Mouse (Mus musculus) liver, adult 2 months (tissue): Measurements from ENCODE around the gene Ube2v1. TPM values are rescaled to one million over a fixed set of nuclear protein-coding genes. Genes with fewer than 3 reads are reported as not detected.
A peak's percentile ranks its signal among the peaks of the same experiment; 100 is the strongest.

ENCODE experiments used
- DNase-seq: peaks from one replicate; pipeline ENCODE4 v3.0.0-alpha.2; 2011; ENCODE audit warnings: low read depth, low spot score; ENCODE audit errors: extremely low read depth
- H3K27ac ChIP-seq: fragments of 200-500 bp; replicated peaks from 2 replicates; pipeline ENCODE4 v1.5.1; 2012; ENCODE audit warnings: low read depth, mild to moderate bottlenecking, control low read depth, inconsistent platforms, low read length; ENCODE audit not compliant: insufficient read depth
- H3K27me3 ChIP-seq: fragments of 200-500 bp; 2 replicates; pipeline ENCODE4 v1.6.1; 2012; ENCODE audit warnings: mild to moderate bottlenecking, moderate library complexity, low read length, inconsistent platforms; ENCODE audit not compliant: control insufficient read depth, insufficient read depth
- H3K36me3 ChIP-seq: fragments of 200-500 bp; 2 replicates; pipeline ENCODE4 v1.6.1; 2012; ENCODE audit warnings: low read length, inconsistent platforms; ENCODE audit not compliant: control insufficient read depth, insufficient read depth
- H3K4me1 ChIP-seq: fragments of 200-500 bp; 2 replicates; pipeline ENCODE4 v1.6.1; 2011; ENCODE audit warnings: low read length; ENCODE audit not compliant: control insufficient read depth, insufficient read depth
- H3K4me3 ChIP-seq: fragments of 200-500 bp; 2 replicates; pipeline ENCODE4 v1.5.1; 2011; ENCODE audit warnings: low read depth, mild to moderate bottlenecking, control low read depth, low read length, moderate library complexity; ENCODE audit not compliant: insufficient read depth
- H3K79me2 ChIP-seq: fragments of 200-500 bp; 2 replicates; pipeline ENCODE4 v1.6.1; 2012; ENCODE audit warnings: inconsistent platforms, mild to moderate bottlenecking, low read length, moderate library complexity; ENCODE audit not compliant: control insufficient read depth, insufficient read depth
- H3K9ac ChIP-seq: fragments of 200-500 bp; 2 replicates; pipeline ENCODE4 v1.6.1; 2012; ENCODE audit warnings: low read depth, mild to moderate bottlenecking, control low read depth, inconsistent platforms, low read length
- CTCF ChIP-seq: fragments of 200-500 bp; IDR thresholded peaks from 2 replicates; pipeline ENCODE4 v1.5.1; 2011; ENCODE audit warnings: low read depth, low read length, control low read depth
- POLR2A ChIP-seq: fragments of 200-500 bp; IDR thresholded peaks from 2 replicates; pipeline ENCODE4 v1.6.1; 2011; ENCODE audit warnings: low read length, control low read depth; ENCODE audit not compliant: insufficient read depth; ENCODE audit errors: extremely low read depth
- WGBS: fragments of 180-500 bp; shearing (Covaris S2); methylation state at CpG from one replicate; pipeline ENCODE4 v1.1.7; 2018; 5-methylcytosine and 5-hydroxymethylcytosine counted together
- polyA plus RNA-seq: library from polyadenylated mRNA; depleted of rRNA; stranded (reverse); fragments of >200 nt; gene quantifications from 2 replicates; pipeline ENCODE4 v1.2.3, GENCODE M21; 2012
- total RNA-seq: library from RNA; depleted of rRNA; stranded (reverse); fragments of >200 nt; gene quantifications from 2 replicates; pipeline ENCODE4 v1.2.3, GENCODE M21; 2014

Ube2v1 gene
- total and polyA plus RNA-seq, 2 experiments = 26.2 to 75.2 TPM

GRCm38 (mm10) chr2:167657973-167658372 is 26.1 kb upstream of the Ube2v1 start:
- peaks cover 40% of the 10 kb centered on the region for H3K4me1 ChIP-seq
- 63% methylated on average over 4 of the region's 4 CpGs for WGBS
- peaks cover 11% of the 10 kb centered on the region for H3K79me2 ChIP-seq
- no peak overlapping the region for H3K4me3 ChIP-seq
- no peak overlapping the region for H3K9ac ChIP-seq
- no peak for TF ChIP-seq CTCF
- H3K36me3 ChIP-seq = no peaks in the 10 kb centered on the region
- DNase-seq = peak; percentile 96
- H3K27me3 ChIP-seq = no peaks in the 10 kb centered on the region
- 0 out of 2 replicates have a peak overlapping the region, but pooled peaks have one; percentile 3 for H3K27ac ChIP-seq

- Histone ChIP-seq H3K27ac (peak overlapping the region; percentile 48), H3K9ac (peak overlapping the region; percentile 49), H3K4me3 (peak overlapping the region; percentile 46), H3K4me1 (peaks cover 41% of the 10 kb centered on the region), H3K79me2 (peaks cover 14% of the 10 kb centered on the region), H3K36me3 (no peaks in the 10 kb centered on the region), H3K27me3 (no peaks in the 10 kb centered on the region)
- TF ChIP-seq POLR2A = no peak
- no peak for TF ChIP-seq CTCF
- DNase-seq = peak; percentile 86
- 72% methylated on average over 16 of the region's 16 CpGs for WGBS
Observed at GRCm38 (mm10) chr2:167656629-167657478, 25.0 kb upstream of the Ube2v1 start.

GRCm38 (mm10) chr2:167654911-167655600 is 23.2 kb upstream of the Ube2v1 start:
- Histone ChIP-seq H3K27me3 (no peaks in the 10 kb centered on the region), H3K79me2 (peaks cover 21% of the 10 kb centered on the region), H3K27ac (0 out of 2 replicates have a peak overlapping the region, but pooled peaks have one; percentile 9), H3K4me3 (no peak overlapping the region), H3K36me3 (0 out of 2 replicates have a peak, but pooled peaks cover 3% of the 10 kb centered on the region), H3K4me1 (peaks cover 33% of the 10 kb centered on the region), H3K9ac (no peak overlapping the region)
- TF ChIP-seq CTCF (no peak), POLR2A (no peak)
- 31% methylated on average over 10 of the region's 10 CpGs for WGBS
- DNase-seq = peak; percentile 87

- H3K9ac ChIP-seq = no peak overlapping the region
- H3K27me3 ChIP-seq = no peaks in the 10 kb centered on the region
- no peak for TF ChIP-seq CTCF
- WGBS = 37% methylated on average over 7 of the region's 7 CpGs
- no peak overlapping the region for H3K4me3 ChIP-seq
- H3K27ac ChIP-seq = no peak overlapping the region
- peaks cover 23% of the 10 kb centered on the region for H3K4me1 ChIP-seq
- peaks cover 21% of the 10 kb centered on the region for H3K79me2 ChIP-seq
- DNase-seq = peak; percentile 71
- 0 out of 2 replicates have a peak, but pooled peaks cover 3% of the 10 kb centered on the region for H3K36me3 ChIP-seq
Observed at GRCm38 (mm10) chr2:167652694-167653093, 20.8 kb upstream of the Ube2v1 start.

GRCm38 (mm10) chr2:167651622-167652021 is 19.7 kb upstream of the Ube2v1 start:
- TF ChIP-seq POLR2A (no peak), CTCF (no peak)
- WGBS = 95% methylated on average over 9 of the region's 9 CpGs
- Histone ChIP-seq H3K9ac (no peak overlapping the region), H3K27me3 (no peaks in the 10 kb centered on the region), H3K4me3 (no peak overlapping the region), H3K4me1 (peaks cover 20% of the 10 kb centered on the region), H3K27ac (no peak overlapping the region), H3K79me2 (peaks cover 17% of the 10 kb centered on the region), H3K36me3 (0 out of 2 replicates have a peak, but pooled peaks cover 3% of the 10 kb centered on the region)
- DNase-seq = no peak
